Mouse (Mus musculus) kidney, adult 2 months (tissue): Measurements from ENCODE around the gene Frem3.

Source experiments
- CTCF ChIP-seq: fragments of 200-500 bp; conservative IDR thresholded peaks from 2 replicates; pipeline ENCODE4 v1.5.1; 2011; ENCODE audit warnings: low read depth, mild to moderate bottlenecking, control low read depth, low read length, moderate library complexity, mixed read lengths; ENCODE audit not compliant: insufficient read depth, insufficient read length
- POLR2A ChIP-seq: fragments of 200-500 bp; IDR thresholded peaks from one replicate; pipeline ENCODE4 v1.6.1; 2011; ENCODE audit warnings: low read depth, low read length, control low read depth

DNA sequence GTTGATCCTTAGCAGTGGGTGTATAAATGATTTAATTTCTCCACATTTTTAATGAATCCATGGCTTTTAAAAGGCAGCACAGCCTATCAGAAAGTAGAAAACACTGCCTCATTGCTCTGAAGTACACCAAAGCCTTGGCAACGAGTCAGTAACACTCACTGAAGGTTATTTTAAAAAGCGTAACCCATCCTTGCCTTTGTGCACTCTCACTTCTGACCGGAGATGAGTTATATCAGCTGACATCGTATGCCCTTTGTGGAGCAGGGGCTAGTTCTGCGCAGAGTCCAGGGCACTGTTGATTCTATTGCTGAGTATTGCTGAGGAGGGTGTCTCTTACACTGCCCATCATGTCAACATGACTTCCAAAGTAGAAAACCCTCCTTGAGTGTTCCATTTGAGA, 18.3 kb upstream of the Frem3 start:
- TF ChIP-seq CTCF (no peak), POLR2A (no peak)
